Mouse (Mus musculus) retina, embryonic 14.5 days (tissue): ENCODE data around the gene Sim2.

Experiments used
- DNase-seq: peaks from one replicate; pipeline ENCODE4 v3.0.0-alpha.2; 2015; ENCODE audit warnings: low spot score

The Sim2 gene

DNA sequence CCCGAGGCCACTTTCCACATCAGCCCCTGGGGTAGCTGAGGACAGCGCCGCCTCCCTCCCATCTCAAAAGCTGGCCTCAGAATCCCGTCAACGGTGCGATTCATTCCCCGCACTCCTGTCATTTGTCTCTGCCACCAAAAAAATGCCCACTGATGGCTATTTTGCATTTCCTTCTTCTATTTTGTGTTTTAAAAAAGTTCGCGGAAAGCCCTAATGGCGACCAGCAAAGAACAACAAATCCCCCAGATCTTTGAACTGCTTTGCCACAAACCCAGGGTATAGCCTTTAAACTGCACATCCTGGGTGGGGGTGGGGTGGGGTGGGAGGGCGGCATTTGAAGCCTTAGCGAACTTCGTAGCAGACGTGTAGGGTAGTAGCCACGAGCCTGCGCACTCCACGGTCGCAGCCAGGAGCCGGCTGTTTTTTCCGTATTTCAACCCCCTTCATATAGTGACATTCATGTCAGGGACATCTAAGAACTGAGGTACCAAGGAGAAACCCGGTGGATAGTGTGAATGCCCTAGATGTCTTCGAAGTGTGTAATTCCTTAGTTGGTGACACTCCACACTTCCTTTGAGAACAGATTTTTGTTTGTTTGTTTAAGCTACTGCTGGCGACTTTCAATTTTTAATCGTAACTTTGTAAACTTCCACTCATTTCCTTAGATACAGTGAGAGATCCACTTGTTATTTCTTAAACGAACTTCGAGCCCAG lies 10.5 kb downstream of the Sim2 start:
- no peak for DNase-seq

DNA sequence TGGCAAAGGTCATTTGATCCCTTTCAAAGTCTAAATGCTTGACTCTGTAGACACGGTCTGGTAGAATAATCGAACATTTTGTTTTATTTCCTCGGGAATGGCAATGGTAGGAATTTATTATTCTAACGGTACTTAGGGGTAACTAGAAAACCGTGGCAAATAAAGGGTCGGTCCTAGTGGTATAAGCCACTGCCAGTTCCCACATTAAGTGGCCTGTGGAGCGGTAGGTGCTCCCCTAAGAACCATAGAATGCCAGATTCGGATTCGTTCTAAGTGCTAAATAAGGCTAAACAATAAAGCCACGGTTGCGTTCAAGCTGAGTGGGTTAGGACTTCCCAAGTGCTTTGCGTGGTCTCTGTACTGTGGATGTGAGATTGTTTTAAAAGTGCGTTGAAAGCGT lies 11.7 kb downstream of the Sim2 start:
- DNase-seq = no peak

DNA sequence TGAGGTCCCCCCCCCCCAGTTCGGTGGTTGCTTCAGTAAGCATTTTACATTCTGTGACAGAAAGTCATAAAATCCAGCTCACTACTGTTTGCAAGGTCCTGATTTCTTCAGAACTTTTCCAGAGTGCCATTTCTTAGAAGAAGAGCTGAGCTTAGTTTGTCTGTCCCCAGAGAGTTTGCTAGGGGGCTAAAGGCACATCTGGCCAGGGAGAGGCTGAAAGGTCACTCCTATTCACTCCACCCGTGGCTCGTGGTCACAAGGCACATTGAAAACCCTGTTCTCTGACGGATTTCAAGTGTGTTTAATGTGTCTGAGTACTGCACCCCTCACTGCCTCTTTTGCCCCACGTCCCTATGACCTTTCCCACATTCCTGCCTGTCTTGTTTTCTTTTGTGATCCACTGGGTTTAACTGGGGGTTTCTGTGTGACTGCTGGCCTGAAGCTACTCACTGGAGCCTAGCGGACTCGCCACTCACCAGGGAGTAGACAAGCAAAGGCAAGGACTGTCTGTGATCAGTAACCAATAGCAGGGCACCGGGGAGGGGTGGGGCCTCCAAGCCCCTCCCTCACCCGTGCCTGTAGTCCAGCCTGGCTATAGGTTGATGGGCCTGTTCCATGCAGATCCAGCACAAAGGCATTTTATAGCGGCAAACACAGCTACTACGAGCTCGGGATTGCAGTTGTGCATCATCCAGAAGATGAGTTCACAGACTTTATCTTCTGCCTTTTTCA lies 13.2 kb downstream of the Sim2 start:
- DNase-seq = no peak

DNA sequence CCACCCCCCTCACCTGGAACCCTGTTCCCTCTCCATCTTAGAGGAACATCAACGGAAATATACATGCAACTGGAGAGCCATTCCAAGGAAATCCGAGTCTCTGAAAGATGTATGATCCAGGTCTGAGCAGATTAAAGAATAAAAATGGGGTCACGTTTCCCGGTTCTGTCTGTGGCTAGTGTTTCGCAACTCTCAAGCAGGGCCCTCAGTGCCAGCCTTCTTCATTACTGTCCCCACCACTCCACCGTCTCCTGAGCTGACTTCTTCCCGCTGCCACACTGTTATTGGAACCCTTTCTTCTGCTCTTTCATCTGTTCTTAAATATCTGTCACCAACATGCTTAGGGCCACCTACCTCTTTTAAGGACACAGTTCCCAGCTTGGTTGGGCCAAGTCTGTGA lies 28.4 kb downstream of the Sim2 start:
- DNase-seq = no peak

DNA sequence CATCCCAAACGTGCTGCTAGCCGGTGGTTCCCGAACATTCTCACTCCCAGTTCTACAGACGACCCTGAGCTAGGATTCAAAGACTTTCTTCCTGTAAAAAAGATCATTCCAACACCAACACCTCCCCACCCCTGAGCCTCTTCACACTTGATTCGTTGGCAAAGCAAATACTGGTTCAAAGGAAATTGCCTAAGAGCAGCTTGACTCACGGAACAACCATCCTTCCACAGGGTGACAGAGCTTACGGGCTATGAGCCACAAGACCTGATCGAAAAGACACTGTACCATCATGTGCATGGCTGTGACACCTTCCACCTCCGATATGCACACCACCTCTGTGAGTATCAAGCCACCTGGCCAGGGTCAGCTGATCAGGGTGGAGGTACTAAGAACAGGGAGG lies 30.0 kb downstream of the Sim2 start:
- DNase-seq = no peak

DNA sequence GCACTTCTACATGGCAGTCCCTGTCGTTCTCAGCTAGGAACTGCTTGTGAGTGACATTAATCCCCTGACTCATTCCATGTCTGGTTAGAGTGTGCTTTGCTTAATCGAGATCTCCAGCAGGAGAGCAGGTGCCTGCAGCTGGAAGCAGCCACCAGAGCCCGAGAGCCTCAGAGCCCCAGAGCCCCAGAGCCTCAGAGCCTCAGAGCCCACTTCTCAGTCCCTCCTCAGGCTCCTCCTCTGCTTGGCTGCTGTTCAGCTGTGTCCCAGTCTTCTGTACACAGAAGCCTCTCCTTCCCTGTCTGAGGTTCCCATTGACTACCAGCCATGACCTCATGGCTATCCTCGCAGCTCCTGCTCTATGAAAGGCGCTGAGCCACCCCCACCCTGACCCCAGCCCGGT lies 32.6 kb downstream of the Sim2 start:
- DNase-seq = no peak

DNA sequence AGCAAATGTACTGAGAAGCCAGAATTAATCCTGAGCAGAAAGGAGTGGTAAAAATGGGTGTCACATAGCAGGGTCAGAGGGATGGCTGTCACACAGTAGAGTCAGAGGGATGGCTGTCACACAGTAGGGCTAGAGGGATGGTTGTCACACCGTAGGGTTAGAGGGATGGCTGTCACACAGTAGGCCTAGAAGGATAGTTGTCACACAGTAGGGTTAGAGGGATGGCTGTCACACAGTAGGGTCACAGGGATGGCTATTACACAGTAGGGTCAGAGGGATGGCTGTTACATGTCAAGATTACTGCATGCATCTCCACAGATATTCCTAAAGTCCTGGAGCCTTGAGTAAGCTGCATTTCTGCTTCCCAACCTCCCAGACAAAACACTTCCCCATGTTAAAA lies 33.7 kb downstream of the Sim2 start:
- no peak for DNase-seq

DNA sequence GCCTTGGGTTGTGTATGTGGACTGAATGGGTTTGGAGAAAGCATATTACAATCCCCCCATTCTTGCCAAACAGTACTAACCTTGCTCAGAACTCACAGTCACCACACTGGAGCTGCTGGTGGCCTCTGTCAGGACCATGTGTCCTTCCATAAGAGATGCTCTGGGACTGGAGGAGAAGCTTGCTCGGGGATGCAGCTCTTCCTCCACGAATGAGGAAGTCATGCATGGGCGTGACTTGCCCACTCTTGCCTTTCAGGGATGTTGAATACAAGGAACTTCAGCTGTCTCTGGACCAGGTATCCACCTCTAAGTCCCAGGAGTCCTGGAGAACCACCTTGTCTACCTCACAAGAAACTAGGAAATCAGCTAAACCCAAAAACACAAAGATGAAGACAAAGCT lies 37.6 kb downstream of the Sim2 start:
- DNase-seq = no peak

DNA sequence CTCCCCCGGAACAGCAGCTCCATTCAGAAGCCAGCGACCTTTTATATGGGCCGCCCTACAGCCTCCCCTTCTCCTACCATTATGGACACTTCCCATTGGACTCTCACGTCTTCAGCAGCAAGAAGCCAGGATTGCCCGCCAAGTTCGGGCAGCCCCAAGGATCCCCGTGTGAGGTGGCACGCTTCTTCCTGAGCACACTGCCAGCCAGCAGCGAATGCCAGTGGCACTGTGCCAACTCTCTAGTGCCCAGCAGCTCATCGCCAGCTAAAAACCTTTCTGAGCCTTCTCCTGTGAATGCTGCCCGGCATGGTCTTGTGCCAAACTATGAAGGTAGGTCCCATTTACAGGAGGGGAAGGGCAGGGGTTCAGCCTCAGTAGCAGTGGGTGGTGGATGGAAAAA lies 38.5 kb downstream of the Sim2 start:
- DNase-seq = no peak

DNA sequence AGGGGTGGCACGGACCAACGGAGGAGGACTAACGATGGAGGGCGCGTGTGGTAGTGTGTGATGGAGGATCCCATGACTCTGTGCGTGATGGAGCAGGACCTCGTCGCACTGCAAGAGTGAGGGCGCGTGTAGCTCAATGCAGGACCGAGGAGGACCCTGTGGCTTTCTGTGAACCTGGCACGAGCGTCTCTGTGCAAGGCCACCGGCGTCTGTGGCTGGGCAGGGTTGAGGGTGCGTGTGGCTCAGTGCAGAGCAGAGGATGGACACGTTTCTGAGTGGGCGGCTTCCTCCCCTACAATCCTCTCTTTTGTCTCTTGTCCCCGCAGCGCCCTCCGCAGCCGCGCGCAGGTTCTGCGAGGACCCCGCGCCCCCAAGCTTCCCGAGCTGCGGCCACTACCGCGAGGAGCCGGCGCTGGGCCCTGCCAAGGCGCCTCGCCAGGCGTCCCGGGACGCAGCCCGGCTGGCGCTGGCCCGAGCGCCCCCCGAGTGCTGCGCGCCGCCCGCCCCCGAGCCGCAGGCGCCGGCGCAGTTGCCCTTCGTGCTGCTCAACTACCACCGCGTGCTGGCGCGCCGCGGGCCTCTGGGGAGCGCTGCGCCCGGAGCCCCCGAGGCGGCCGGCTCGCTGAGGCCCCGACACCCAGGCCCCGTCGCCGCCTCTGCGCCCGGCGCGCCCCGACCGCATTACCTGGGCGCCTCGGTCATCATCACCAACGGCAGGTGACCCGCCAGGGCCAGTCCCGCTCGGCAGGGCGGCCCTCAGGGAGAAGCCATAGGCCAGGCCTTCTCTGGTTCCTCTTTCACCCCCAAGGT lies 40.6 kb downstream of the Sim2 start:
- peak; percentile 52 for DNase-seq

DNA sequence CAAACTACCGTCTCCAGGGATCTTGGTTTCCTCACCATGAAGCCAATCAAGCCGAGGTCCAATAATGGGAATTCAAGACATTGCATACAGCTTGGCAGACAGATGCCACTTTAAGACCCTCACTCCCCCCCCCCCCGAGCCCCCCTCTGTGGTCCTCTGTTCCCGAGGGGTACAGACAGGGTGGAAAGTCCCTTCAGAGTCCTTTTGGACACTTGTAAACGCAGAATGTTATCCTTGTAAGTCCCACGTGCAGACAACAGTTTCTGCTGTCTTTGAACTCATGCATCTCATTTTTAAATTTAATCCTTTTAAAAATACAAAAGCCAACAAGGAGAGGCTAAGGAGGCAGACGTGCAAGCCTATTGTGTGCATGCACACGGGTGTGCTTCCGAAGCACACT lies 41.5 kb downstream of the Sim2 start:
- no peak for DNase-seq

DNA sequence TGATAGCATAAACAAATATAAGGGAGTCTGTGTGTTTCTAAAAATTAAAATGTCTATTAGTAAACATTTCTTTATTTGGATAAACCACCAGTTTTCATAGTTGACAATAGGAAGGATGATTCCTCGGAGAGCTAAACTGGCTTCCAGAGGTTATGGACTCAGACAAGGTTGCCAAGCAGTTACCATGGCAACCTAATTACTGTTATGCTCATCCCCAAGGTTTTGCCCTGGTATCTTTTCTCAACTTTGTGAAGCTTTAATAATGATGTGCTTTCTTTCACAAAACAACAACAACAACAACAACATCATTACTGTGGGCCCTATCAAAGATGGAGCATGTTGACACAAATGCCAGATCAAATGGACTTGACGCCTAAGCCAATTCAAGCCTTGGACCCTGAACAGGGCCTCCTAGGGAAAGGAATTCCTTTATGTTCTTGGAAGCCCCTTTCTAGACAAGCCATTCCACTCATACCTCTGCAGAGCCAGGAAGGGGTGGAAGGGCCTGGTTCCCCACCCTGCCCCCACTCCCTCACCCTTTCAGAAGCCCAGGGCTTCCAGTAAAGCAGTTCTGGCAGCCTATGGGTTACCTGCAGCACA lies 43.6 kb downstream of the Sim2 start:
- peak; percentile 46 for DNase-seq

DNA sequence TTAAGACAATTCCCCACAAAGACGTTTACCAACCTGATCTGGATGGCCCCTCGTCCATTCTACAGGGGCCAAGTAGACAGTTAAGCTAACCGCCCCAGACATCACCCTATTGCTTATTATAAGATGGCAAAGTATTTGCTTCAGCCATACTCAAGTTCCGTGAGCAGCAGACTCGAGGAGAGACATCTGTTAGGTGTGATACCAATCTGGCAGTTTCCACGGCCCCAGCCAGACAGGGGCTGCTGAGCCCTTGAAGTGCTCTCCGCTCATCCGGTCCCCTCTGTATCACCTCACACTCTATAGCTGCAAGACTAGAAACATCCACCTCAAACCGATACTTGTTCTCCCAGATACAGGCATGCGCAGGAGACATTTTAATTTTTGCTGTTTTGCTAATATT lies 49.5 kb downstream of the Sim2 start:
- DNase-seq = no peak

DNA sequence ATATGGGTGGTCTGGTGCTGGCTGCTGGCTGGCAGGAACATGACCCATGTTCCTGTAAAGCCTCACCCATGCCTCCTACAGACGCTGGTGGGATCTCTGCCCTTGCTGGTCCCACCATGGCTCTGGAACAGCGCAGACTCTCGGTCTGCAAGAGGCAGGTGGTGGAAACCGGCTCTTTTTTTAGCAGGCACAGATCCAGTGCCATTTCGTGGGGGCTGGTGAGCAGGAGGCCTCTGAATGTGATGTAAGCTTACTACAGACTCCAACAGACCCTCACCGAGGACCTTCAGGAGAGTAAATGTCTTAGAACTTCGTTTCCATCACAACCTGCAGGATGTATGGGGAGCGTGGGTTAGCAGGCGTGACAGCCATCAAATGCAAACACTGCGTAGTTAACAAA lies 56.0 kb downstream of the Sim2 start:
- DNase-seq = no peak

DNA sequence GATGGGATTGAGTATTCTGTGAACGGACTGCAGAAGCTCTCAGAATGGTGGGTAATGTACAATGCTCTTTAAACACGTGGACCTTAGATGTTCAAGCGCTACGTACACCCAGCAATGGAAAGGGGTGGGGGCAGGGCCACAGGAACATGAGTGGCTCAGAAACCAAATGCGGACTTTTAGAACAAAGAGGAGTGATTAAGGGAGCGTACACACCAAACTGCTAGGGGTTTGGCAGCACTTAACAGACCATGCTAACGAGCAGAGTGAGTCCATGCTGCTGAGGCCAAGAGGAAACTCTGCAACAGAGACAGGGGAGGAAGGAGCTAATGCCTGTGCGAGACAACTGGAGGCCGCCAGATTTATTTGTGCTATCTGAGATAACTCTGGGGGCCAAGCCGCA lies 58.6 kb downstream of the Sim2 start:
- DNase-seq = no peak

DNA sequence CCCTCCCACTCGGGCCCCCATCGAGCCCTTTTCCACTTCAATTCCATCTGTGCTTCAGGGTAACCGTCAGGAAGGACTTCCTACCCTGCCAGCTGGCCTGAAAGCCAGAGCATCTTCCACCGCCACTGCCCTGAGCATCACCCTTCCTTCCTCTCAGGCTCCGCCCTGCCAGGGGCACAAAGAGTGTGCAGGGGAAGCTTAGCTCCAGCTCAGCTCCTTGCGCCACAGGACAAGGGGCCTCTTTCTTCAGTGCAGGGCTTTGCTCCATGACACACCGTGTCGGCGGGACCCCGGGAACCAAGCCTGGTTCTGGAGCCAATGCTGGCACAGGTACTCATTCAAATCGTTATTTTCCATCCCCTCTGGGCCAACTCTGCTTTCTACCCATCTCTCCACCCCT lies 63.4 kb downstream of the Sim2 start:
- DNase-seq = peak; percentile 54

DNA sequence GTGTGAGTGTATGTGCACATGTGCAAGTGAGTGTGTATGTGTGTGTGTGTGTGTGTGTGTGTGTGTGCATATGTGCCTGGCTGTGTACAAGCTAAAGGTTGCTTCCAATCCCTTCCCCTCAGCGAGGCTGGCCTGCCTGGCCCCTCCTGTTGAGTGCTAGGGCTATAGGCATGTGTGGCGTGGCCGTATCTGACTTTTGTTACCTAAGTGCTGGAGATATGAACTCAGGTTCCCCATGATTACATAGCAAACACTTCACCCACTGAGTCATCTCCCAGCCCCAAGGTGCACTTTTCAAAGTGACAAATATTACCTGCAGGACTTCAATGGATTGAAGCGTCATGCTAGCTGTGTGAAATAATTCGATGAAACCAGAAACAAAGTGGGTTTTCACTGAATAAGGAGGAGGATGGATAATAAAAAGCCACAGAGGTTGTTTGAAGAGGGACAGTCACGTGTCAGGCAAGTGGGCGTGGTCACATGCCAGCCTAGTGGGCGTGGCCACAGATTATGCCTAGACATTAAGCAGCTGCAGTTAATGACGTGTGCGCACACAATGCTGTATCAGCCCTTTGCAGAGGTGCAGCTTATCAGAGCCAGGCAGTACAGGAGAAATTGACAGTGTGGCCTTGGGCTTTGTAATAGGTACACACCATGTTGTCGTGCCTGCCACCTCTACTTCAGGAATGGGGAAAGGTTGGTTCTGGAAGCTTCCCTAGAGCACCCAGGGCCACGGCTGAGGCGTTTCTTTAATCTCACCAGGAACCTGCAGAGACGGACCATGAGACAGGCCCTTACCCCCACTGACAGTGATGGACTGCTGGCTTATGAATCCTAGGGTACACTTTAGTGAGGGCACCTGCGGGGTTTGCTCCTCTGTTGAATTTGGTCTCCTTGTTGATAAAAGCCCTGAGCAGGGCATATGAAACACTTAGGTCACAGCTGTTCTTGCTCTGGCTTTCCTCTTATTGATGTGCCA lies 65.7 kb downstream of the Sim2 start:
- DNase-seq = peak; percentile 40

DNA sequence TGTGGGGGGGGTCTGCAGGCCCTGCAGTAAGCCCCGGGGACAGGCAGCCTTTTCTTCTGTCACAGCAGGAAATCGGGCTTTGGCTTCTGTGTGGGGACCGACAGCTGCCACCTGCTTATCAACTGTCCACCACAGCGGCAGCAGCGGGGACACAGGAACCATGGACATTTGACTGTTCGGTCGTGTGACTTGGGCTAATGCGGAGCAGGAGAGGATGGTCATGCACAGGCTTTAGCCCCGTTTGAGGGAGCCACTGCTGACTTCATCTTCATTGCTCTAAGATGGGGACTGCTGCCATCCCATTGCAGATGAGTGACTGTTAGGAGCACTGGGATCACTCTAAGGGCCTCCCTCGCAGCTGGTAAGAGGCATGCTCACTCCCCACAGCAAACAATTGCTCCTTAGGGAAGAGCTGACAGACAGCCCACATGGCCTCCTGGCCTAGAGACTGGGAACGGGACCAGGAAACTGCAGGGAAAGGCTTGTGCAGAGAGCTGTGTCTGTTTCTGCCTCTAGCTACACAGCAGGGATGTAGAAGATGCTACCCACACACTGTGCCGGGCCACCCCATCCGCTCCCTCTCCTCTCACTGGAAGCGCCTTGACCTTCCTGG lies 70.4 kb downstream of the Sim2 start:
- DNase-seq = peak; percentile 61

DNA sequence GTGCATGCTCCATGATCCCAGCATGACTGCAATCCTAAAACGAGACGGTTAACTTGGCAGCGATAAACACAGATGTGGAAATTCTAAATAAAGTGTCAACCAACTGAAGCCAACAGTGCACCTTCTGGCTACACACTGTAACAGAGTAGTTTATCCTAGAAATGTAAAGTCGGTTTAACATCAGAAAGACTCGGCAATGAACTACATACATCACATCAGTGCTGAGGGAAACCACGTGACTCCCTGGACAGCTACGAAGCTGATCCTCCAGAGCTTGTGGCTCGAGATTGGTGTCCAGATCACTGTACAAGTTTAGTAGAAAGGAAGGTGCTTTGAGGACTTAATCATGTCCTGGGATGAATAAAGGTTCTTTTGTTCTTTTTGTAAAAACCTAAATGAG lies 73.1 kb downstream of the Sim2 start:
- DNase-seq = no peak

DNA sequence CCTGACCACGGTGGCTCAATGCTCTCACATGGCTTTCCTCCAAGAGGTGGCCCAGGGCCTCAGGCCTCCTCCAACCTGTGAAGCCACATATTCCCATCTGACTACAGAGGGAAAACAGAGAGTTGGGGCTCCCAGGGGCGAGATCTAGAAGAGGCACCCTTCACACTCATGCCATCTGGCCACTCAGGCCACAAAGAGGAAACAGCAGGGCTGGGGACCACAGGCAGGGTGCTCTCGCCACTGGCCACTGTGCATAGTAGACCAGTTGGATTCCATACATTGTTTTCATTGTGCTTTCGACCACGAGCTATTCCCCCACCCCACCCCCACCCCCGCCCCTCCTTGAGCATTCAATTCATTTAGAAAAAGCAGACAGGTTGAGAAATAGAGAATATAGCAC lies 77.3 kb downstream of the Sim2 start:
- no peak for DNase-seq

DNA sequence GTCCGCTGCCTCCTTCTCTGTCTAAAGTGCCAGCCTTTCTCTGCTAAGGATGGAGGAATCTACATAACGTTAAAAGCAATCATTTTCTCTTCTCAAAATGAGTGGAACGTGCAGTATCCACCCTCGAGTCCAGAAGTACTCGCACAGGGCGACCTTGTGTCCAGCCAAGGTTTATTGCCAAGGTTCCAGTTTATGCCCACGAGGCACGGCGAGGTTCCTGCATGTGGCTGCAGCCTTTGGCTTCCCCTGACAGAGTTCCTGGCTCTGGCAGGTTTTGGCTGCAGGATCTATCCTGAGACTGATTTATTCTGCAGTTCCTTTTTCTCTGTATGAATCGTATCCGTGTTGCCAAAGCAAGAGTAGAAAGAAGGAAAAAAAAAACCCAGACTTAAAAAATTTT lies 78.3 kb downstream of the Sim2 start:
- DNase-seq = no peak
